Mouse (Mus musculus): ENCODE measurements at regions not wholly inside any gene's neighbourhood (a gene's known extent, or its start where the extent isn't known, plus 50 kb on each side); places are given as distances from the start of the nearest gene placed in this dataset.

- DNase-seq (no peak), ATAC-seq (ENCODE audit: insufficient read depth) (no peak)
- no peaks in the 10 kb centered on the region for H3K27me3 ChIP-seq (ENCODE audit: insufficient read depth, low read length)
- H3K4me2 ChIP-seq: no peak overlapping the region
- H3K27ac ChIP-seq (ENCODE audit: low read depth): no peak overlapping the region
- no peak for TF ChIP-seq CTCF (IDR thresholded peaks at IDR 0.05; ENCODE audit: low read depth)
- no peak overlapping the region for H3K9ac ChIP-seq
- WGBS: 74% methylated on average over 5 of the region's 5 CpGs
- no peak overlapping the region for H3K4me3 ChIP-seq (ENCODE audit: low read depth, low read length)
- no peaks in the 10 kb centered on the region for H3K36me3 ChIP-seq (ENCODE audit: insufficient read depth)
- H3K4me1 ChIP-seq (ENCODE audit: insufficient read depth): no peaks in the 10 kb centered on the region
- H3K9me3 ChIP-seq (ENCODE audit: low read depth, low read length): no peaks in the 10 kb centered on the region
These were observed 58.7 kb upstream of the Pde3a start for GRCm38 (mm10) chr6:141190383-141190782.

GRCm38 (mm10) chr6:141197501-141197900 is 51.6 kb upstream of the Pde3a start:
- H3K36me3 ChIP-seq (ENCODE audit: insufficient read depth): no peaks in the 10 kb centered on the region
- no peak overlapping the region for H3K9ac ChIP-seq
- no peak for ATAC-seq (ENCODE audit: insufficient read depth)
- H3K9me3 ChIP-seq (ENCODE audit: low read depth, low read length): no peaks in the 10 kb centered on the region
- no peak for DNase-seq
- H3K4me2 ChIP-seq: no peak overlapping the region
- no peak overlapping the region for H3K27ac ChIP-seq (ENCODE audit: low read depth)
- H3K4me3 ChIP-seq (ENCODE audit: low read depth, low read length): no peak overlapping the region
- no peaks in the 10 kb centered on the region for H3K27me3 ChIP-seq (ENCODE audit: insufficient read depth, low read length)
- no peak for TF ChIP-seq CTCF (IDR thresholded peaks at IDR 0.05; ENCODE audit: low read depth)
- no peaks in the 10 kb centered on the region for H3K4me1 ChIP-seq (ENCODE audit: insufficient read depth)
- WGBS: 94% methylated on average over 4 of the region's 4 CpGs

Measured in lung, embryonic 14.5 days (tissue).